Mouse (Mus musculus): ENCODE measurements around the gene Naa35. TPM values are rescaled to one million over a fixed set of nuclear protein-coding genes. Genes with fewer than 3 reads are reported as not detected.

Naa35 gene
- polyA plus RNA-seq, 1 experiment from 2014 or later = 114 TPM

DNA sequence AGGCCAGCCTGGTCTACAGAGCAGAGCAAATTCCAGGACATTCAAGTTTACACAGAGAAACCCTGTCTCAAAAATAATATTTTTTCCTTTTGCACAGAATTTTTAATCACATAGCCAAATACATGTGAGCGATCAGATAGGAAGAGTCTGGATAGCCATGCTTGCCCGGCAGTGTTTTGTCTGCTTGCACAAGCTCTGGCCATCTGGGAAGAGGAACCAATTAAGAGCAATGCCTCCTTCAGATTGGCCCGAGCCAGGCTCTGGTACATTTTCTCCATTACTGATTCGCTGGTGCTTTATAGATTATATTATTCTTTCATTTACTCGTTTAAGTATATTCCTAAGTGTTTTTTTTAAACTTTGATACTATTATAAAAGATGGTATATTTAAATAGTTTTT is 82.7 kb downstream of the Naa35 start:
- Histone ChIP-seq H3K27me3 (replicated peaks; ENCODE audit: low read depth, poor library complexity, severe bottlenecking) (no peaks in the 10 kb centered on the region), H3K9me3 (no peaks in the 10 kb centered on the region), H3K4me1 (peaks cover 11% of the 10 kb centered on the region), H3K4me3 (no peak overlapping the region), H3K36me3 (replicated peaks) (peaks cover 69% of the 10 kb centered on the region), H3K27ac (replicated peaks) (no peak overlapping the region)
- 91% methylated on average over 5 of the region's 5 CpGs for WGBS
- DNase-seq (ENCODE audit: low spot score) = no peak

DNA sequence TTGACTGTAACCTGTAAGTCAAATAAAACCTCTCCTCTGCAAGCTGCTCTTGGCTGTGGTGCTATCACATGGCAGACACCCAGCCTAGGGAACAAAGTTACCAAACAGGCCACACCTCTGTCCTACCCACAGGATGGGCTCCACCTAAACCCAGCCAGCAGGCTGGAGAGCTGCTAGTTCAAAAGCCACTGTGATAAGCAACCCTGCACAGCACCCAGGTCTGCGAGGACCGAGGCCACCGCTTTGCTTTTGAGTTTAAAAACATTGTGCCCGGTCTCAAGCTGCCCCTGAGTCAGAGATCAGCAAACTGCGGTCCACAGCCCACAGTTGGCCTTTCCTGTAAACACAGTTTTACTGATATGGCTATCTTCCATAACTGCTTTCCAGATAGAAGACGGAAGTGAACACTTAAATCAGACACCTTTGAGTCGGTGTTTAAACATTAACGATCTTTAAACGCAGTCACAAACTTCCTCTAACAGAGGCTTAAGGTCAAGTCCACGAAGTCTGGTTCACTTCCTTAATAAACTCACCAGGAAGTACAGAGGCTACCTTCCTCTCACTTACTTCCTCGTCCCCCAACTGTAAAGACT is 83.5 kb downstream of the Naa35 start:
- 0 out of 2 replicates have a peak overlapping the region, but pooled peaks have one; percentile 35 for H3K27ac ChIP-seq (replicated peaks)

DNA sequence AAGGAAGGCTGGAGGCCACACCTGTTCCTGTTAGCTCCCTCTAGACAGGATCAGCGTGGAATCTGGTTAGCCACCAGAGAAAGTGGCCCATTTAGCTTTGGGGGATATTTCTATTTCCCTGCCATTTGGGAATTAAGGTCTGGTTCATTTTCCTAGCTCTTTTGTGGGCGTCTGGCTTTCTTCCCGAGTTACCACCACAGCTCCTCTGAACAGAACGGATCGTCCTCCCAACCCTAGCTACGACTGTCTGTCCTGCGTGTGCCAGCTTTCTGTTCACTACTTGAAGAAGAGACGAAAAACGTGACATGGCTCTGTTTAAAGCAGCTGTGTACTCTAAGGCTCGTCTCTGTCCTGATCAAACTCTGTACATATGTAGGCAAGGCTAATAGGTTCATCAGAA is 84.9 kb downstream of the Naa35 start:
- Histone ChIP-seq H3K27me3 (replicated peaks; ENCODE audit: low read depth, poor library complexity, severe bottlenecking) (no peaks in the 10 kb centered on the region), H3K4me3 (no peak overlapping the region), H3K27ac (replicated peaks) (no peak overlapping the region), H3K9me3 (no peaks in the 10 kb centered on the region), H3K4me1 (peaks cover 26% of the 10 kb centered on the region), H3K36me3 (replicated peaks) (peaks cover 47% of the 10 kb centered on the region)
- DNase-seq (ENCODE audit: low spot score) = no peak
- WGBS = 91% methylated on average over 10 of the region's 10 CpGs

More for the DNA sequence above, 83.5 kb downstream of the Naa35 start:
- peaks cover 61% of the 10 kb centered on the region for H3K36me3 ChIP-seq (replicated peaks)
- H3K27me3 ChIP-seq (replicated peaks; ENCODE audit: low read depth, poor library complexity, severe bottlenecking) = no peaks in the 10 kb centered on the region
- 80% methylated on average over 11 of the region's 11 CpGs for WGBS
- no peak overlapping the region for H3K4me3 ChIP-seq
- DNase-seq (ENCODE audit: low spot score) = no peak
- H3K9me3 ChIP-seq = no peaks in the 10 kb centered on the region
- H3K4me1 ChIP-seq = peaks cover 17% of the 10 kb centered on the region

DNA sequence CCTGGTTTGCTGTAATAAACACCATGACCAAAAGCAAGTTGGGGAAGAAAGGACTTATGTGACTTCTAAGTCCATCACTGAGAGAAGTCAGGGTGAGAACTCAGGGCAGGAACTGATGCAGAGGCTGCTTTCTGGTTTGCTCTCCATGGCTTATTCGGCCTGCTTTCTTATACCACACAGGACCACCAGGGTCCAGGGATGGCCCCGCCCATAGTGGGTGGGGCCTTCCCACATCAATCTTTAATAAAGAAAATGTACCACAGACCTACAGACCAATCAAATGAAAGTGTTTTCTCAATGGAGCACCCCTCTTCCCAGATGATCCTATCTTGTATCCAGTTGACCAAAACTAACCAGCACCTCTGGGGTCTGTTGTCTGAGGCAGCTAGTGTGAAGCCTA is 86.5 kb downstream of the Naa35 start:
- H3K36me3 ChIP-seq (replicated peaks) = peaks cover 31% of the 10 kb centered on the region
- DNase-seq (ENCODE audit: low spot score) = no peak
- H3K4me1 ChIP-seq = peaks cover 35% of the 10 kb centered on the region
- no peak overlapping the region for H3K27ac ChIP-seq (replicated peaks)
- 76% methylated on average over 2 of the region's 2 CpGs for WGBS
- no peak overlapping the region for H3K4me3 ChIP-seq
- H3K27me3 ChIP-seq (replicated peaks; ENCODE audit: low read depth, poor library complexity, severe bottlenecking) = no peaks in the 10 kb centered on the region
- H3K9me3 ChIP-seq = no peaks in the 10 kb centered on the region

DNA sequence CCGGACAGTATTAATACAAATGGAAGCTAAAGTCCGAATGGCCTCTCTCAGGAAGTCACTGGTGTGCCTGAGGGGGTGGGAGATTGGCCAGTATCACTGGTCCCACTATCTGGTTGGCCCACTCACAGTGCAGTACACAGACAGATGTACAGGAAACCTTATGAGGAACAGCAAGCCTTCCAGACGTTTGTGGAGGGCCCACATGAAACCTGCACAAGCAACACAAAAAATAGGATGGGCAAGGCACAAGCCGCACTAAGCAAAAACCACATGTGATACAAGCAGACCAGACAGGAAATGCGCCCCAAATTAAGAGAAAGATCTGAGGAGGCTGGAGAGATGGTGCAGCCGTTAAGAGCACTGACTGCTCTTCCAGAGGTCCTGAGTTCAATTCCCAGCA is 87.2 kb downstream of the Naa35 start:
- no peak for DNase-seq (ENCODE audit: low spot score)
- H3K27me3 ChIP-seq (replicated peaks; ENCODE audit: low read depth, poor library complexity, severe bottlenecking) = no peaks in the 10 kb centered on the region
- WGBS = 69% methylated on average over 6 of the region's 6 CpGs
- H3K4me1 ChIP-seq = peaks cover 35% of the 10 kb centered on the region
- H3K27ac ChIP-seq (replicated peaks) = 0 out of 2 replicates have a peak overlapping the region, but pooled peaks have one; percentile 21
- H3K4me3 ChIP-seq = no peak overlapping the region
- H3K36me3 ChIP-seq (replicated peaks) = peaks cover 24% of the 10 kb centered on the region
- no peaks in the 10 kb centered on the region for H3K9me3 ChIP-seq

DNA sequence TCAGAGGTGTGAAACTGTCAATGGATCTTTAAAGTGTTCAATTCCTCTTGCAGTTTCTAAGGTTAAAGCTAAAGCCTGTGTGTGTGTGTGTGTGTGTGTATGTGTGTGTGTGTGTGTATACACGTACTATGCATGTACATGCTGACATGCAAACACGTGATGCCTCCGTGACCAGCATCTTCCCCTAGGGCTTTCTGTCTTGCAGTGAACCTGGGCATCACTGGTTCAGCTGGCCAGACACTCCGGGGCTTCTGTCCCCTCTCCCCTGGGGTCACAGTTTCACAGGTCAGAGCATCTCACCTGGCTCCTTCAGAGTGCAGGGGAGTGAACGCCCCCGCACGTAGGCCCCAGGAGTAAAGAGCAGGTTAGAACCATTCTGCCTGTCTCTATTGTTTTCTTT is 88.5 kb downstream of the Naa35 start:
- Histone ChIP-seq H3K9me3 (no peaks in the 10 kb centered on the region), H3K27me3 (replicated peaks; ENCODE audit: low read depth, poor library complexity, severe bottlenecking) (no peaks in the 10 kb centered on the region), H3K27ac (replicated peaks) (peak overlapping the region; percentile 97), H3K4me1 (peaks cover 31% of the 10 kb centered on the region), H3K4me3 (peak overlapping the region; percentile 91), H3K36me3 (replicated peaks) (peaks cover 17% of the 10 kb centered on the region)
- WGBS = 30% methylated on average over 7 of the region's 7 CpGs
- DNase-seq (ENCODE audit: low spot score) = peak; percentile 38

DNA sequence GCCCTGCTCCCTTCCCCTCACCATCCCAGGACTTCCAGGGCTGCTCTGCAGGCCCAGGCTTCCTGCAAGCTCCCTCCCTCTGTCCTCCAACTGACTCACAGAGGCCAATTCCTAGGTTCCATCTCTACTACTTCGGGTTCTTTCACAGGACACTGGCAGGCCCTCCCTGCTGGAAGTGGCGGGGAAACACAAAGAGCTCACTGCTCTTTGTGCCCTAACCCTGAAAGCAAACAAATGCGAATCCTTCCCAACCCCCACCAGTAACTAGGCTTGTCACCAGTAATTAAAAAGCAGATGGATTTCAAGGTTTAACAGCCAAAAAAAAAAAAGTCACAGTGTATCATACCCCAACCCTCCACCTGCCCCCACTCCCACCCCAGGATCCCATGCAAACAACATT is 89.2 kb downstream of the Naa35 start:
- Histone ChIP-seq H3K4me3 (peak overlapping the region; percentile 91), H3K36me3 (replicated peaks) (peaks cover 13% of the 10 kb centered on the region), H3K27ac (replicated peaks) (peak overlapping the region; percentile 97), H3K27me3 (replicated peaks; ENCODE audit: low read depth, poor library complexity, severe bottlenecking) (no peaks in the 10 kb centered on the region), H3K9me3 (no peaks in the 10 kb centered on the region), H3K4me1 (peaks cover 35% of the 10 kb centered on the region)
- WGBS = 2% methylated on average over 3 of the region's 3 CpGs
- peak; percentile 63 for DNase-seq (ENCODE audit: low spot score)

DNA sequence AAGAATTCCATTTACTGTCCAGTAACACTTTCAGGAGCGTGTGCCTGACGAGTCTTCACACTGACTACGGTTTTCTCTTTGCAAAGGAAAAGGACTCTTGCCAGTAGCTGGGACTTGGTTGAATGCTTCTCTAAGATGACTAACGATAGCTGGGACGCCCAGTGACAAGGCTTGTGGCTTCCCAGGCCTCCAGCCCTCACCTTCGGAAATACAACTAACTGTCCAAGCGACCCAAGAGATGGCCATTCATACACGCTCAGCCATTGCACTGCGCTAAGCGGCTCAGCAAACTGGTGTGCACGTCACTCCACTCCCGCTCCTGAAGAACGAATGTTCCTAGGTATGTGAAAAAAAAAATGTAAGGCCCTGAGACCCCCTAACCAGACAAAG is 89.7 kb downstream of the Naa35 start:
- peak overlapping the region; percentile 97 for H3K27ac ChIP-seq (replicated peaks)

DNA sequence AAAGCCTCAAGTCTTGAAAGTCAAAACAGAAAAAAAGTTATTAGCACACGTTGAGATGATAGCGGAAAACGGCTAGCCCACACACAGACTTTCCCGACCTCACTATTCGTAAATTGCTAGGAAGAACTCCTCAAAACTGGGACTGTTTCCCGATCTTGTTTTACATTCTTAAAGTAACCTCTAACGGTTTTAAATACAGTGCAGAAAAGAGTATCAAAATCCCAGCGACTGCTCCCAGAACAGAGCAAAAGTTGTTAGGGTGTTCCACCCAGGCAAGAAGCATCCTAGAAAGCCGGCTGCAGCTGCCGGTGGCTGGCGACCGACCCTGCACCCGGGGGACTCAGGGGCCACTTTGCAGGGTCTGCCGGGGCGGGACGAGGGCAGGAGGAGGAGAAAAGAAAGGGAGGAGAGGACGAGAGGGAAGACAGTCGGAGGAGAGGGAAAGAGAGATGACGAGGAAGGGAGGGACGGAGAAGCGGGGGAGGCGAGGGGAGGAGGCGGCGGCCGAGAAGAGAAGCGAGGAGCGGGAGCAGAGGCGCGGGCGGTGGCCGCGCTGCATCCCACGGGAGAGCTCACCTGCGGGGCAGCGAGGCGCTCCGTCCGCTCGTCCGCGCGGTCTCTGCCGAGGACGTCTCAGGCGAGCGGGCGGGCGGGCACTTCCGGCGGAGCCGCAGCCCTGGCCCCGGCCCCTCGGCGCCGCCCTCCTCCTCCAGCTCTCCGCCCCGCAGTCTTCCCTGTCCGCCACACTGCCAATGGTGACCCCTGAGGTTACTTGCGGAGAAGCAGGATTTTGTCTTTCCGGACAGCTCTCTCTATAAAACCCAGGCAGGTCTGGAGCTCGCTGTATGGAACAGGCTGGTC is 90.3 kb downstream of the Naa35 start, which contains the start of gene Golm1:
Gene Golm1 (minus strand): TSS at position 661 of the 861 bp plus-strand sequence.
- no peaks in the 10 kb centered on the region for H3K9me3 ChIP-seq
- H3K4me3 ChIP-seq = peak within 1 kb of the TSS; percentile 91
- under 1% methylated on average over 61 of the region's 61 CpGs for WGBS
- peak within 1 kb of the TSS; percentile 97 for H3K27ac ChIP-seq (replicated peaks)
- peaks cover 37% of the 10 kb centered on the region for H3K4me1 ChIP-seq
- peak; percentile 88 for DNase-seq (ENCODE audit: low spot score)
- no peaks in the 10 kb centered on the region for H3K27me3 ChIP-seq (replicated peaks; ENCODE audit: low read depth, poor library complexity, severe bottlenecking)
- H3K36me3 ChIP-seq (replicated peaks) = peaks cover 2% of the 10 kb centered on the region; the same call in 1 of the 2 replicates

More for the DNA sequence above, 89.7 kb downstream of the Naa35 start:
- DNase-seq (ENCODE audit: low spot score) = peak; percentile 63
- peaks cover 7% of the 10 kb centered on the region for H3K36me3 ChIP-seq (replicated peaks)
- peak overlapping the region; percentile 91 for H3K4me3 ChIP-seq
- under 1% methylated on average over 13 of the region's 13 CpGs for whole genome bisulfite sequencing
- H3K4me1 ChIP-seq = peaks cover 37% of the 10 kb centered on the region
- no peaks in the 10 kb centered on the region for H3K27me3 ChIP-seq (replicated peaks; ENCODE audit: low read depth, poor library complexity, severe bottlenecking)
- H3K9me3 ChIP-seq = no peaks in the 10 kb centered on the region

DNA sequence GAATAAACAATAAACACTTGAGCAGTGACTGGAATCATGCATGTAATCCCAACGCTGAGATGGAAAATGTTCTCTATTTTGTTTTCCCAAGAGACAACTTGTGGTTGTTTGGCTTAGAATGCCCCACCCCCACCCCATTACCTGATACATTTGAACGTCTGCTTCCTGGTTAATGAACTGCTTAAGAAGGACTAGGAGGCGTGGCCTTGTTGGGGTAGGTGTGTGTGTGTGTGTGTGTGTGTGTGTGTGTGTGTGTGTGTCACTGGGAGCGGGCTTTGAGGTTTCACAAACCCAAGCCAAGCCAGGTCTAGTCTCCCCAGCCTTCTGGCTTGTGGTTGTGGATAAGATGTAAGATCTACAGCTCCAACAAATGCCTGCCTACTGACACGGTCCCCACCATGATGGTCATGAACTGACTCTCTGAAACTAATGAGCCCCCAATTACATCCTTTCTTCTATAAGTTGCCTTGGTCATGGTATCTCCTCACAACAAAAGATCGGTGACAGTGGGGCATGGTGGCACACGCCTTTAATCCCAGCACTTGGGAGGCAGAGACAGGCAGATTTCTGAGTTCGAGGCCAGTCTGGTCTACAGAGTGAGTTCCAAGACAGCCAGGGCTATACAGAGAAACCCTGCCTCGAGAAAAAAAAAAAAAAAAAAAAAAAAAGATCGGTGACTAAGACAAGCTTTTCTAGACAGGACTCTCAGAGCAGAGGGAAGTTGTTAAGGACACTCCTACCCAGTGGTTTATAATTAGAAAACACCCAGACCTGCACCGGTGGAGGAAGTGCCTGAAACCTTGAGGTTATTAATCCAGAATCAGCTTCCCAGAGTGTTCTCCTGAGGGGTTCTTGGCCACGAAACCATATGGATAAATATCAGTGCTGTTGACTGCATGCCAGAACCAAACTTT is 91.5 kb downstream of the Naa35 start:
- Histone ChIP-seq H3K36me3 (replicated peaks) (no peaks in the 10 kb centered on the region; the same call in 1 of the 2 replicates), H3K4me1 (peaks cover 37% of the 10 kb centered on the region), H3K9me3 (no peaks in the 10 kb centered on the region), H3K27ac (replicated peaks) (no peak overlapping the region), H3K27me3 (replicated peaks; ENCODE audit: low read depth, poor library complexity, severe bottlenecking) (no peaks in the 10 kb centered on the region), H3K4me3 (peak overlapping the region; percentile 91; the same call in 1 of the 2 replicates)
- no peak for DNase-seq (ENCODE audit: low spot score)
- WGBS = 76% methylated on average over 12 of the region's 12 CpGs

DNA sequence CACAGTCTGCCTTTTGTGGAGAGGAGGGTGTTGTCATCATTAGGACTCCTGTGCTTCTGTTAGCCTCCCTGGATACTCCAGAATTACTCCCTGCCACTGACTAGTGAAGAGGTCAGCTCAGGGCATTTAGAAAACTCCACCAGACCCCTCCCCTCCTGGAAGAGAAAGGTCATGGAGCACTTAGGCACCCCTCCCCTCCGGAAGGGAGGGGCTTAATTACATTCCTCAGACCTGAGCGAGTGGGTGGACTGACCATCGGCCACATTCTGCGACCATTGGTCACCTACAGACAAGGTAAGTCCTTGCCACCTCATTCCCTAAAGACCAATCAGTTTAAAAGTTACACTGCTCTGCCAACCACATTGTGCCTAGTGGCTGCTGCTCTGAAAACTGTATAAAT is 94.2 kb downstream of the Naa35 start:
- DNase-seq (ENCODE audit: low spot score) = no peak
- 32% methylated on average over 4 of the region's 4 CpGs for WGBS
- Histone ChIP-seq H3K27me3 (replicated peaks; ENCODE audit: low read depth, poor library complexity, severe bottlenecking) (peaks cover 5% of the 10 kb centered on the region; the same call in 1 of the 2 replicates), H3K36me3 (replicated peaks) (no peaks in the 10 kb centered on the region), H3K4me1 (peaks cover 20% of the 10 kb centered on the region), H3K9me3 (no peaks in the 10 kb centered on the region), H3K4me3 (no peak overlapping the region), H3K27ac (replicated peaks) (no peak overlapping the region)

DNA sequence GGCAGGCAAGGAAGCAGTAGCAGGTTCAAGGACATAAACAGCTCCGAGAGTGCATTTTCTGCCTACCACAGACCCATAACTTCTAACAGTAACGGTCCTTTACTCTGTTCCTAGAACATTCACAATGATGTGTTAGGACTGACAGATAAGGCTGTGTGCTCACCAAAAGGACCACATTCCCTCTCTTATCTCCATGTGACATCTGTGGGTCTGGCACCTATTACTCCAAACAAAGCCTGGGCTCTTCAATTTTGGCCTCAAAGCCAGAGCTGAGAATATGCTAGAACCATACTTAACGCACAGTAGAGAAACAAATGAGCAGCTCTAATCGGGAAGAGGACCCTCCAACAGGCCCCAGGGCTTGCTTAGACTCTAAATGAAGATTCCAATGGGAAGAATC is 94.8 kb downstream of the Naa35 start:
- Histone ChIP-seq H3K27ac (replicated peaks) (no peak overlapping the region), H3K4me1 (peaks cover 19% of the 10 kb centered on the region), H3K27me3 (replicated peaks; ENCODE audit: low read depth, poor library complexity, severe bottlenecking) (peaks cover 5% of the 10 kb centered on the region; the same call in 1 of the 2 replicates), H3K9me3 (no peaks in the 10 kb centered on the region), H3K4me3 (no peak overlapping the region), H3K36me3 (replicated peaks) (no peaks in the 10 kb centered on the region)
- 69% methylated on average over 4 of the region's 4 CpGs for WGBS
- no peak for DNase-seq (ENCODE audit: low spot score)

Measured in embryonic facial prominence, embryonic 10.5 days (tissue).